Mouse (Mus musculus) lung, postnatal 10 days (tissue): ENCODE measurements around the gene Hspb7.
A peak's percentile ranks its signal among the peaks of the same experiment; 100 is the strongest.

Source experiments
- DNase-seq: peaks from one replicate; pipeline ENCODE4 v3.0.0; 2021

Gene Hspb7

DNA sequence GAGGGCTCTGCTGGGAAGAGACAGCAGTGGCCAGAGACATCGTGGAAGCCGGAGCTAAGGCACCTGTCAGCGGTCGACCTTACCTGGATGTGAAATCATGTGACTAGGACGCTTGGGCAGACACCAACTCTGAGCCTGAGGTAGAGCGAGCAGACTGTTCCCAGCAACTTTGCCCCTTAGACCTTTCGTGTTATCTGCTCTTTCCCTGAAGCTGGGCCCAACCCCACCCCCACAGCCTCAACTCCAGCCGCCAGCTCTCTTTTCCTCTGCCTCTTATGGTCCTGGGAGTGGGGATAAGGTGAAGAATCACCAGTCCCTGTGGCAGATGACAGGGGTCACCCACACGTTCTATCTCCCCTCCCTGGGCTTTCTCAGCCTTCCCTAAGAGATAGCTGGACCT is 307 bp downstream of the Hspb7 start:
- DNase-seq, result no peak

DNA sequence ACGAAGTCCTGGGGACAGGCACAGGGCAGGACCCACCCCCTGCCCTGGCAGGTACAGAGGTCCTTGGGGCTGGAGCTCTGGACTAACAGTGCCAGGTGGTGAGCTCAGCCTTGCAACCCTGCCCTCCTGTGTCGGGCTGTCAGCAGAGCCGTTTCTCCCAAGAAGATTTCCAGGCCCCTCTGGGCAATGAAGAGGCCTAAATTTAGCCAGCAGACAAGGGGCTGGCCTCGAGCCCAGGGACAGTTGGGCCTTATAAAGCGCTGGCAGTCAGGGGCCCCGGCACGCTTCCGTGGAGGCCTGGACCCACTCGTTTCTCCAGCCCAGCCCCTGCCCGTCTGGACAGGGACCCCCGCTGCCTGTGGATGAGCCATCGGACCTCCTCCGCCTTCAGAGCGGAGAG is 844 bp downstream of the Hspb7 start:
- peak; percentile 75 for DNase-seq

DNA sequence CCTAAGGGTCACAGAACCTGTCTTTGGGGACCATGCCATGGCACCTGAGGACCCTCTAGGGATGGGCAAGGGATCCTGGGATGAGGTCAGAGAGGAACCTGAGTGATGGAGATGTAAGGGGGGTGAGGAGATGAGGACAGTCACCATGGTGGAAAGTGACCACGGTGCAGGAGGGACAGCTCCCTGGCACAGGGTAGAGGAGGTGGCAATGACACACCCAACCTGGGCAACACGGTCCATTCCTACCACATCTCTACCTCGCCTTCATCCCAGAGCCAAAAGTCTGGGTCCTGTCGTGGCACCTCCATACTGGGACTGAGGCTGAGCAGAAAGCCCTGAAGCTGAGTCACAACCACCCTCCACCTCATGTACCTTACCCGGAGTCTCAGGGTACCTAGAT is 2.3 kb downstream of the Hspb7 start:
- no peak for DNase-seq

DNA sequence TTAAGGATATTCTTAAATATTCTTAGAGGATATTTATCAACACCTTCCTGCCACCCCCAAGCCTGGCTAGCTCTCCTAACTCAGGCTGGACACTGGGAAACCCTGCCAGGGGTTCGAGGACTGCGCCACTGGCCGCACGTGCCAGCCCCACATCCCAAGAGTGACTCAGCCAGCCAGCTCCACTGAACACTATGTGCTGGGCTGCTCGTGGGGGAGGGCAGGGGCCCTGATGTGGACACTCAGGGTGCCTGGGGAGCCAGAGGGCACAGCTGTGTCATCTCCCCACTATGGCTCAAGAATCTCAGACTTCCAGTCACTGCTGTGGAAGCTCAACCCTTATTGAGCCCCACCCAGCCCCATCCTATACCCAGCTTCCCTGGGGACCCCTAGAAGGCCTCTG is 2.7 kb downstream of the Hspb7 start:
- DNase-seq, result no peak

DNA sequence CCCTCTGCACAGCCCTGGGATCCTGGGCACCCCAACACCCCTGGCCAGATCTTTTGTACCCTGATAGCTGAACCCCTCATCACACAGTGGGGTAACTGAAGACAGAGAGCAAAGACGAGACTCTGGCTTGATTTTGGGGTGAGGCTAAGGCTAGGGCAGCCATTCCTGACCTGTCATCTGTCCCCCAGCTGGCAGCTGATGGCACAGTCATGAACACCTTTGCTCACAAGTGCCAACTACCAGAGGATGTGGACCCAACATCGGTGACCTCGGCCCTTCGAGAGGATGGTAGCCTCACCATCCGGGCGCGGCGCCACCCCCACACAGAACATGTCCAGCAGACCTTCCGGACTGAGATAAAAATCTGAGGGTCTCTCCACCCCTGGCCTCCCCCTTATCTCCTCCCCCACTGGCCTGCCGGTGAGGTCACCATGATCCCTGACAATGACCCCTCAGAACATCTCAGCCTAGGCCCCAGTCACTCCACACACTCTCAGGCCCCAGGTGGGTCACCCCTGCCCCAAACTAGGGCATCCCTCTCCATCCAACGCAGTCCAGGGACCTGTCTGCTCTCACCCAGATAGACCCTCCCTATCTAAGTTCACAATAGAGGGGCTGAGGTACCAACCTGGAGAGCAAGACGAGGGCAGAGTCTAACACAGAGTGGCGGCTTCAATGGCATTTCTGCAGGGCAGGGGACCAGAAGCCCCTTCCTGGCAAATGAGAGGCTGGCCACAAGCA is 3.3 kb downstream of the Hspb7 start:
- DNase-seq, result no peak

DNA sequence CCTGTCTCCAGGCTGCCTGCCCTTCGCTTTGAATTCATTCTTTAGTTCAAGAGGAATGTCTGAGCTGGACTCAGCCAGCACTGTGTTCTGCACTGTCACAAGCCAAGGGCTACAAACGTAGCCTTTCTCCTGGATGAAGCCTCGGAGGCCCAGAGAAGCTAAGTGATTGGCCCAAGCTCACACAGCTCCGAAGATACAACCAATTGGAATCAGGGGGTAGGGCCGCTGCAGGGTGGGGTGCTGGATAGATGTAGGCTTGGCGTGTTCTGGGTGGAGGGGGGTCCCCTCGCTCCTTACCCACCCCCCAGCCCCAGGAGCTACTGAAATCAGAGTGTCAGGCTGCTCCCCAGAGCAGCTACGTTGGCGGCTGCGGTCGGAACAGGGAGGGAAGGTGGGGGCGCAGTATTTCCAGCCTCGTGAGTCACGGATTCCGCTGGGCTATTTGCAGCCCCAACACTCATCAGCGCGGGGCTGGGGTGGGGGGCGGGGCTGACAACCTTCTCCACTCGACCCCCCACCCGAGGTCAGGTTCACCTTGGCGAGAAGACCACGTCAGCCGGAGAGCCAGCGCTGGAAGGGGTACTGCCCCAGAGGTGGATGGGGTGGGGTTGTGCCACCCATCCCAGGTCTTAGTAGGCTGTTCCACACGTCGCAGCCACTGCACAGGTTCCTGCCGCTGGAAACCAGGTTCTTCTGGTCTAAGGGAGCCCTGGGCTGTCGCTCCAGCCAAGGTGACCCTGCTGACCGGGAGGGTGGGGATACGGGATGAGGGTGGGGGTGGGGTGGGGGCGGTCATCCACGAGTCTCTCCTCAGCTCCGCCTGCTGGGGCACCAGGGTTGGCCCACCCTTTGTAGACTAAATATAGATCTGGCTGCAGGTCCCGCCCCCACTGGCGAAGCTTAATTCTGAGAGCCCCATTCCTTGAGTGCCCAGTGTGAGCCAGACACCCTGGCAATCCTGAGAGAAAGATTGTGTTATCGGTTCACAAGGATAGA is 5.2 kb downstream of the Hspb7 start:
- peak; percentile 75 for DNase-seq

DNA sequence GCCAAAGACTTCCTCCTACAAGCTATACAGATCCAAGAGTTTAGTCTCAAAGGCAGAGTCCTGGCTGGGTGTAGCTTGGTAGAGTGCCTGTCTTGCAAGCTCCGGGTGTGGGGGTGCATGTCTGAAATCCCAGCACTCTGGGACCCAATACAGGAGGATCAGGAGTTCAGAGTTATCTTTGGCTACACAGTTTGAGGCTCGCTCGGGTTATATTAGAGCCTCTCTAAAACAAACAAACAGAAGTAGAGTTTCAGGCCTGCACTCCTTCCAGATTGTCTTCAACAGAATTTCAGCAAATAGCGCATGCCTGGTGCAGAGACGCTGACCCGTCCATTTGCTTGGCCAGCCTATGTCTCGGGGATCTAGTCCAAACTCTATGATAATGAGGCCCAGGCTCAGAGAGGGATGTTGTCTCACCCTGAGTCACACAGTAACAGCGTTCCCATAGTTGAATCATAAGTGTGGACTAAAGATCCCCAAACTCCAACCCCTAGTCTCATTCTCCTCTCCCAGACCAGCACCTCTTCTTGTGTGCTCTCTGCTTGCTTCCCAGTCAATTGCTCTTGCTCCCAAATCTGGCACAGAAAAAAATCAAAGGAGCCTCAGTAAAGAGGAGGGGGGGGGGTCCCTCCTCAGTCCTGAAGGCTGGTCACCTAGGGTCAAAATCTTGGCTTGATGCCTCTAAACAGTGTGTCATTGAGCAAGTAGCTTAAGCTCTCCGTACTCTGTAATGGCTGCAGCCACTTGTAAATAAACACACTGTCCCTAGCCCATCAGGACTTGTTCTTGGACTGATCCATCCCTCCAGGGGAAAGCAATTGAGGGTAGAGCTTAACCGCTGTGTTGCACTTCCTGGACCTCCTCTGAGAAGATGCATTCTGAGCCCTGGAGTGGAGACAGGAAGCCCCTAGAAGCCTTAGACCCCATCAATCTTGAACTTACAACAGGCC is 6.5 kb downstream of the Hspb7 start:
- peak; percentile 65 for DNase-seq

DNA sequence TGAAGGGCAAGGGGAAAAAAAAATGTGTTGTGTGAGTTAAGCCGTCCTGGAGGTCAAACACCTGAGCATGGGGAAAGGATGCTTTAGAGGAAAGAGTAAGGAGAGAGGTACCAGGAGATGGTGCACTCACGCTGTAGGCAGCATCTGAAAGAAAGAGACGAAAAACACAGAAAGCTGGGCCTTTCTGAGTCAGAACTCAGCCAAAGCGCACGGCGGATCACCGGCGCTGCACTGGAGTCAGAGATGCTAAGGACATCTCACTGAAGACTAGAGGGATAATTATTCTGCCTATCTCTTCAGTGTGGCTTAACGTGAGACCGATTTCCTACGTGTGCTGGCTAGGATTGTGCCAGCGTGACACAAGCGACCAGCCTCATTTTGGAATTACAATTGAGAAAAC is 7.3 kb downstream of the Hspb7 start:
- no peak for DNase-seq

DNA sequence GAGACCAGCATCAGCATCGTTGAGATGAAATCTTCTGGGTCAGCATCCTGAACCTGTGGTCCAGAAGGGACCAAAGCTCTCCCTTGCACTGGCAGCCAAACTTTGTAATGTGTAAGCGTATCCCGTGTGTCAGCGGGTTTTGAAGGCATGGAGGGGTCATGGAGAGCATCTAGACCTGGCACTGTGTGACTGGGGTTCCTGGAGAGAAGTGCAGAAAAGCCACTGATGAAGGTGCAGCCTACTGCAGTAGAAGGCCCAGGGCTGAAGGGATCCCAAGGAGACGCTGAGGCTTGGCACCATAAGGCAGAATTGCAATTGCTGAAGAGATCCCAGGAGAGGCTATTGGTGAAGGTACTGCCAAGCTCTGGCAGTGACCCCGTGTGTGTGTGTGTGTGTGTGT is 8.8 kb downstream of the Hspb7 start:
- DNase-seq, result no peak

DNA sequence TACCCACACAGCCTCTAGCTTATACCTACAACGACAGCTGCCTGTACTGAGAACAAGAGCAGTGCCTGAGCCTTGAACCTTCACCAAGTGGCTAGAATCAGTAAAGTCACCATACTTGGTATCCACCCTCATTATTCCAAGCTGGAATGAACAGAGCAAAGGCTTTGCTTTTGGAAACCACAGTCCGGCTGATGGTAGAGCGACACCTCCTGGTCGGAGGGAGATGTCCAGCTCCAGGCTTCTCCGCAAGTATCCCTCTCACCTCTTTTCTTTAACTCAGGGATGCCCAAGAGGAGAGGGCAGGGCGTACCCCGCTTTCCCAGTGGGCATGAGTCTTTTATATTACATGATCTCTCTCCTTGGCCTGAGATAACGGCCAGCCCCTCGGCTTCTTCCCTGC is 9.3 kb downstream of the Hspb7 start:
- DNase-seq, result peak; percentile 66

DNA sequence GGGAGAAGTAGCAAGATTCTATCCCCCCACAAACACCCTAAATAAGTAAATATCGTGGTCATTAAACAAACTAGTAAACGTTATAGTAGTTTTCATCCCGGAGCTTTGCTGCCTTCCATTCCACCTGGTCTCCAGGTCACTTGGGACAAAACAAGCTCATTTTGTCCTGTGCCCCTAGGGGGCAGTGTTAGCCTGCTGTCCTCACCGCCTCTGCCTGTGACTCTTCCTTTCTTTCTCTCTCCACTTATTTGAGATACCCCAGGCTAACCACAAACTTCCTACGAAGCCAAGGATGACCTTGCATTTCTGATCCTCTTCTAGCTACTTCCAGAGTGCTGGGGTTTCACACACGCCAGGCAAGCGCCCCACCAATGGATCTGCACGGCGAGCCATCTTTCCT is 10.4 kb downstream of the Hspb7 start:
- peak; percentile 79 for DNase-seq

DNA sequence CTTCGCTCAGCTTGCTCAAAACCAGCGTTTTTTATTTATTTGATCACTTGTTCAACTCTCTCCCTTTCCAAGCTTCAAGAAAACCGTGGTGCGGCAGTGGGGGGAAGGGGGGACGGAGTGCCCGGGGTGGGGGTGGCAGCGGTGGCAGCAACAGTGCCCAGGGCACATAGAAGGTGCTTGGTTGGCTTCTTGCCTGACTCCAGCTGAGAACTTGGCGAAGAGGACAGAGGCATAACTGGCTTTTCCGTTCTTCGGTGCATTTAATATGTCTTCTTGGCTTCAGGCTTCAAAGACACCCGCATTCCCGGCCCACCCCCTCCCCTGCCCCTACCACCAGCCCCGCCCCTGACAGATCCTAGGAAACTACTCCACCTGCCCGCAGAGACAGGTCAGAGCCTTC is 12.1 kb downstream of the Hspb7 start:
- no peak for DNase-seq

DNA sequence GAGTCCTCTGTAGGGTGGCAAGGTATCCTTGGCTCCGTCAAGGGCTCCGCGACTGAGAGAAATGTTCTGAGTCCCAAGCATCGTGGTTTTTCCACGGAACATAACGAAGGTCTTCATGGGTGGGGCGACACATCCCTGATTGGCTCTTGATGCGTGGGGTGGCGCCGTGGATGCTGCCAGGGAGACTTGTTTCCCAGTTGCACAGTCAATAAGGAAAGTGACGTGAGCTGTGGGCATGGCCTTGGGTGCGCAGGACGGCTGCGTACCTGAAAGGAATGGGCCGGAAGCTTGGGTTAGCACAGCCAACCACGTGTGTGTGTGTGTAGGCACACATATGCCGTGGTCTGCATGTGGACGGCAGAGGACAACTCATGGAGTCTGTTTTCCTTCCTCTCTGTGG is 12.6 kb downstream of the Hspb7 start:
- DNase-seq, result no peak

DNA sequence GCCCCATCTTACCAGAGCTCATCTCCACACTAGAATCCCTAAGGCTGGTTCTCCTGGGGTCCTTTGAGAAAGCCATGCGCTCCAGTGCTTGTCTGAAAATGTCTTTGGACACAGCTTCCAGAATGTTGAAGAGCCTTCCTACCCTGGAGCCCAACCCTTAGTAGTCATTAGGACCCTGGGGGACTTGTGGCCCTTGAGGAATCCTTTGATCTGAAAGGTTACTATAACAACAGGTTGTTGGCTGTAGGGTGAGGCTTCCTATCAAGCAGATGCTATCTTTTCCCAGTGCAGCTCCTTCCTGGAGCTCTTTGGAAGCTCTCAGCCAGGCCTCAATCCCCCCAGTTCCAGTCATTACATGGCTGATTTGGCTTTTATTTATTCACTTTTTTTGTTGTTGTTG is 15.4 kb downstream of the Hspb7 start, which contains the start of gene Srarp:
Gene Srarp, minus strand, starts transcription at position 132 of the 400 bp plus-strand sequence.
- DNase-seq, result no peak

DNA sequence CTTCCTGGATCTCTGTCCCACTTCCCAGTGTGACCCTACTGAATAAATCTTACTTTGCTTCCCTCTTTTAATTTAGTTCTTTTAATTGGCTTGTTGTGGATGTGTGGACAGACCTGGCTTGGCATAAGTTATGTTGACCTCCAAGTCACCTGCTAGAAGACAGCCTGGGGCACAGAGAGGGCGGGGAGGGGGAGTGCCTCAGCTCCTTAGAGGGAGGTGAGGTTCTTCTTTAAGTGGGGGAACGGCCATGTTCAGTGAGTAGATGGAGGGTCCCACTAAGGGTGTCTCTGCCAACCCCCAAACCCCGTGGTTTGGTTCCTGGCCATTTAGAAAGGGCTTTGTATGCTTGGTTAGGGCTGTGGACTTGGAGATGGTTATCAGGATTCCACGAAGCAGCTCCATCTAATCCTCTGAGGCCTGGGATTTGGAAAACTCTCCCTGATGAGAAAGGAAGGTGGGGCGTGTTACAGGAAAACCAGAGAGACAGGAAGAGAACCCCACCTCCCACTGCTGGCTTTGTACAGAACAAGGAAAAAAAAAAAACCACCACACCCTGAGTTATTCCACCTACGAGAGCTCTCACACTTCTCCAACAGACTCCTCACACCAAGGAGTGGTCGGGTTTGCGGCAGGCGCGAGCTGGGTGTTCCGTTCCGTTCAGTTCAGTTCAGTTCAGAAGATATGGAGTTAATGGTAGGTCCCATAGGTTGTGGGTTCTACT is 18.7 kb downstream of the Hspb7 start:
- no peak for DNase-seq

DNA sequence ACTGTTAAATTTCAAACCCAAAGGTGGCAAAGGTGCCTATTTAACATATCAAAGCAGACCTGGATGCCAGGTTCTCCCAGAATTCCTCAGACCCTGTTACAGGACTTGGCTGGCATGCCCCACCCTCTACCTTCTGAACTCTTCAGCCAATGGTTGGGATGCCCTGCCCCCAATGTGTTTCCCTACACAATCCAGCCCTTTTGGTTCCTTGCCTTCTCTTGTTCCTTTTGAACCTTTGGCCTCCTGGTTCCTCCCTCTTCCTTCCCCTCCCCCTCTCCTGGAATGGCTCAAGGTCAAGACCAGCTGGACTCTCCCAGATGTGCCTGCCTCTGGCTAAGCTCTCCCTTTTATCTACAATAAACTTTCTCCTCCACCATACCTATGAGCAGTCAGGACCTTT is 20.3 kb downstream of the Hspb7 start:
- DNase-seq, result no peak

DNA sequence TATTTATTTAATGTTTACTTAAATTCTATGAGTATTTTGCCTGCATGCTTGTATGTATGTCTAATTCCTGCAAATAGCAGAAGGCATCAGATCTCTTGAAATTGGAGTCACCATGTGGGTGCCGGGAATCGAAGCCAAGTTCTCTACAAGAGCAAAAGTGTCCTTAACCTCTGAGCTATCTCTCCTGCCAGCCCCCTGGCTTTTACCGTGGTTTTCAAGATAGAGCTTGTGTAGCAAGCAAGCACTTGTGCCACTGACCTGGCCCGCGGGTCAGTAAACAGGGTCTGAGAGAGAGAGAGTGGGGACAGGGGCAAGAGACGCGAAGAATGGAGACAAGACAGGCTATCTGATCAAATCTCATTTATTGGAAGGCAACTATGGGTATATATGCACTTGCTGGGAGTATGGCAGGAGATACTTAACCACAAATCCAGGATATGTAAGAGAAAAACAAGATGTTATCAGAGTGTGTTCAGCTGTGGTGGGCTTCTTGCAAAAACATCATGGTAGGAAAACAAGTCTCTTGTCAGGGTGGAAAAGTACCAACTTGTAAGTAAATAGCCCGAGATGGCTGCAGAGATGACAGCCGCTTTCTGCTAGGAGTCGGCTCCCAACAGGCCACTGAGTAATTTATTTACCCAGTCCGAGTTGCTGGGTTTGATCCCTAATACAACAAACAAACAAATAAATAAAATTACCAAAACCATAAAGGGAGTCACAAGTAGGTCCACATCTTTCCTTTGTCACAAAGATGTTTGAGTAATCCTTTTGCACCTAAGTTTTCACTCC is 23.3 kb downstream of the Hspb7 start:
- DNase-seq, result no peak

DNA sequence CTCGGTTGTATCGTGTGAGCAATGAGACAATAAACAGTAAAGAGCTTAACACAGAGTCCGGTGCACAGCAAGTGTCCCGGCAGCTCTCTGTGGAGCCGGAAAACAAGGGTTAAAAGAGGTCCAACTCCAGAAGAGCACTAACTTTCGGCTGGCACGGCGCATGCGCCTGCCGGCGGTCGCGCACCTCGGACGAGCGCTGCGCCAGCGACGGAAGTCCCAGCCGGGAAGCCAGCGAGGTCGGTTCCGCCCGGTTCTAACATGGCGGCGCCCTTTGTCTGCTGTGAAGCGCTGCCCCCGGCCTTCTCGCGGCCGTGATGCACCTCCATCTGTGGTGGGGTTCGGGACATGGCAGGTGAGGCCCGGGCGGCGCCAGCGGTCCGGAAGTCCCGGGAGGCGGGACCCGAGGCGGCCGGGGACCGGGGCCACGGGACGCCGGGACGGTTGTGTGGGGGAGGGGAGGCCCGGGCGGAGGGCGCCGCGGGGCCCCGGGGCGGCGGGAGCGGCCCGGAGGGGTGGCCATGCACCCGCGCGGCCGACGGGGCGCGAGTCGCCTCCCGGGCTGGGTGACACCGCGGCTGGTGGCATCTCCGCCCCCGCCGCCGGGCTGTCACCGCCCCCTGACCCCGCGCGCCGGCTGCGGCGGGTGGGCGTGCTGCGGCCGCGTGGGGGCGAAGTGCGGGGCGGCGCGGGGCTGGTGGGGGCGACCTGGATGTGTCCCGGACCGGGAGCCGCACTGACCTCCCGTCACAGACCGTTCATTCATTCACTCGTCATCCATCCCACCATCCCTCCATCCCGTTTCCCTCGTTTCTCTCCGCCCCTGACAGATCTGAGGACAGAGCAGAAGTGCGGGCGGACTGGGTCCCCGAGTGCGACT is 24.1 kb downstream of the Hspb7 start, which contains the start of gene Zbtb17:
Gene Zbtb17, plus strand, starts transcription at position 204 of the 877 bp plus-strand sequence.
- peak; percentile 94 for DNase-seq

DNA sequence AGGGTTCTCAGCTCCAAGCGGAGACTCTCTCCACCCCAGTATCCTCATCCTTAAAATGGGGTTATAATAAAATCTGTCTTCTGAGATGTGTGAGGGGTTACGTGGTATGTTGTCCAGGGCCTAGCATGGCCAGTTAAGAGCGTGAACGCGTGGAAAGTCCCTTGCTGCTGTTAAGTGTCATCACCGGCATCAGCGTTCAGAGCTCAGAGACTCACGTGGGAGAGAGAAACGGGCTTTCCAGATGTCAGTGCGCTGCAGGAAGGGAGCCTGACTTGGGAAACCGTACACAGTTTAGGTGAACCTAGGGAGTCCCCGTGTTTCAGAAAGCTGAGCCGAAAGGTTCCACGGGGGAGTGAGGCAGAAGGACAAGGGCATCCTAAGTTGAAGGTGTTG is 24.7 kb downstream of the Hspb7 start:
- no peak for DNase-seq

DNA sequence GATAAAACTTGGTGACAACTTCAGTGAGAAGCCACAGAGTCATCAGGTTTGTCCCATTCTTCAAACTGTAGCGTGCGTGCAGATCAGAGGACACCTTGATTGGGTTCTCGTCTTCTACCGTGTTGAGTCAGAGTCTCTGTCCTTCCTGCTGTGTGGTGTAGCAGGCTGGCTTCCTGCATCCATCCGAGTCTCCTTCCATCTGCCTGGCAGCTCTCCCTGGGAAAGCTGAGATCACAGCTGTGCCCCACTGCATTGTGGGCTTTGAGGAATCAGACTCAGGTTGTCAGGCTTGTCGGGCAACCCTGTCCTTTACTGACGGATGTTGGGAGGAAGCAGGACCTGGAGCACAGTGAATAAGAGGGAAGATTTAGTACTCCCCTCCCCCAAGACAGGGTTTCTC is 25.6 kb downstream of the Hspb7 start:
- no peak for DNase-seq
